Mouse (Mus musculus) kidney, adult 2 months (tissue): ENCODE results near the gene Sp140.
"Not testable (repeated sequence)": the region's sequence is repeated elsewhere in the genome, so short reads cannot be mapped to it uniquely, and the experiment has no call there.

Experiments used
- CTCF ChIP-seq: fragments of 200-500 bp; conservative IDR thresholded peaks from 2 replicates; pipeline ENCODE4 v1.5.1; 2011; ENCODE audit warnings: low read depth, mild to moderate bottlenecking, control low read depth, low read length, moderate library complexity, mixed read lengths; ENCODE audit not compliant: insufficient read depth, insufficient read length
- POLR2A ChIP-seq: fragments of 200-500 bp; IDR thresholded peaks from one replicate; pipeline ENCODE4 v1.6.1; 2011; ENCODE audit warnings: low read depth, low read length, control low read depth

GRCm38 (mm10) chr1:85638144-85638543 lies 38.0 kb downstream of the Sp140 start:
- not testable (repeated sequence) for TF ChIP-seq CTCF, POLR2A
